Mouse (Mus musculus): ENCODE measurements around the gene Patz1. TPM values are rescaled to one million over a fixed set of nuclear protein-coding genes. Genes with fewer than 3 reads are reported as not detected.

Patz1 gene
- total RNA-seq, 4 experiments from 2014 or later, result 21.3 to 33.6 (median 25.4) TPM

DNA sequence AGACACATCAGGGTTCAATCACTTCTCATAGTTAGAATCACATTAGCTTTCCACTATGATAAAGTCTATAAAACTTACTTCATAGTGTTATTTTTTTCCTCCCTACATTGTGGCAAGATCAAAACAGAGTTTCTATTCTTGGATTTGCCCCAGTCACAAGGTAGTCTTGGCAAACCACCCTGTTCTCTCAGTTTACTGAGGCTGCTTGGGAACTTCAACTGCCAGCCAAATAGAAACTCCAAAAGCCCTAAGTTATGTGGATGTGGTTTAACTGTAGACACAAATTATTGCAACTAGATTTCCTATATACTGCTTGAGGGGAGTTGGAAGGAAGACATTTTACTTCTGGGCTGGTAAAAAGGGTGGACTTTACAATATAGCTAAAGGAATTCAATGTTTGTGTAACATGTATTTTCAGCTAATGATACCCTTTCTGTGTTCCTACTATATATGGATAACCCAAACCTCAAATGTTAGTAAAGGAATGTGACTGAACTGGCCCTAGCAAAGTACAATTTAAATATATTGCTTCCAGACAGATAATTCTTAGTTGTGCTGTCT lies 41.3 kb downstream of the Patz1 start, which contains the start of gene Pik3ip1:
Pik3ip1 (plus strand) TSS at position 511 of the 561 bp plus-strand sequence.
- peak; percentile 77 for DNase-seq (ENCODE audit: low spot score)

DNA sequence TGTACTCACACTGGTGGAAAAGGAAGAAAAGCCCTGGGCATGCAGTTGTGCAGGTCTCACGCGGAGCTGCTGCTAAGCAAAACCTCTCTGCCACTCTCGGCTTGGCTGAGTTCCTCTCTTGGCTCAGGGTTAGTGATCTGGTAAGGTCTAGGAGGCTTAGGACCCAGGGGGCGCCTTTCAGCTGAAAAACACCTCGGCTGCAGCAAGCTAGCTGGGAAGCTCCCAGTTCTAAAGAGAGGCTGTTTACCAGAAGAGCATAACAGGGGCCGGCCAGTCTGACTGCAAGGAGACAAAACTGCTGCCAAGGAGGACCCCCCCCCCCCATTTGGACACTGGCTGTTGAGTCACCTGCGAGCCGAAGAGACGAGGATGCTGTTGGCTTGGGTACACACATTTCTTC lies 41.9 kb downstream of the Patz1 start:
- DNase-seq (ENCODE audit: low spot score), result peak; percentile 90

DNA sequence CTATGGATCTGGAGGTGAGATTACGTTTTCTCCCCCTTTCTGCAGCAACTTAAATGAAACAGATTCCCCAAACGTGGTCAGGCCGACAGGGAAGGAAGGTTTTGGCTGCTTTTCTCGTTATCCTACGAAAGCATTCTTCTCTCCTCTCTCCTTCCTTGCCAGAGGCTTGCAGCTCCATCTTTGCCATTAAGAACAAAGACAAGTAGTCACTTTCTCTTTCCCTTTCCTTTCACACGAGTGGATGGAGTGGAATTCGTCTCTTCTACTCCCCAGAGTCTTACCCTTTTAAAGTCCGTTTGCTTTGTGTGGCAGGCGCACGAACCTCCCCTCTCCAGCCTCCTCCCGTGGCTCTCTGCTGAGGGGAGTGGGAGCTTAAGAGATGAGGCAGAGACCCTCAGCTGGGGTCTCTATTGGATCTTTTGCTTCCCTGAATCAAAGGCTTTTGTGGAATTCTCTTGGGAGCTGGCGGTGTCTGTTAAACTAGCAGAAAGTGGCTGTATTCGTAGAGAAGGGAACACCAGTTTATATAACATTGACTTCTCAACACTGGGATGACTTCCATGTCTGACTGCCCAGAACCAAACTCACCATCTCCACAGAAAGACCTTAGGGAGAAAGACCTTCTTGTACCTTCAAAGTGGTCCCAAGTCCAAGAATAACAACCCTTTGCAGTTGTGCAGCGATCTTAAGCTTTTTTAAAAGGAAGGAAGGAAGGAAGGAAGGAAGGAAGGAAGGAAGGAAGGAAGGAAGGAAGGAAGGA lies 42.5 kb downstream of the Patz1 start:
- no peak for DNase-seq (ENCODE audit: low spot score)

DNA sequence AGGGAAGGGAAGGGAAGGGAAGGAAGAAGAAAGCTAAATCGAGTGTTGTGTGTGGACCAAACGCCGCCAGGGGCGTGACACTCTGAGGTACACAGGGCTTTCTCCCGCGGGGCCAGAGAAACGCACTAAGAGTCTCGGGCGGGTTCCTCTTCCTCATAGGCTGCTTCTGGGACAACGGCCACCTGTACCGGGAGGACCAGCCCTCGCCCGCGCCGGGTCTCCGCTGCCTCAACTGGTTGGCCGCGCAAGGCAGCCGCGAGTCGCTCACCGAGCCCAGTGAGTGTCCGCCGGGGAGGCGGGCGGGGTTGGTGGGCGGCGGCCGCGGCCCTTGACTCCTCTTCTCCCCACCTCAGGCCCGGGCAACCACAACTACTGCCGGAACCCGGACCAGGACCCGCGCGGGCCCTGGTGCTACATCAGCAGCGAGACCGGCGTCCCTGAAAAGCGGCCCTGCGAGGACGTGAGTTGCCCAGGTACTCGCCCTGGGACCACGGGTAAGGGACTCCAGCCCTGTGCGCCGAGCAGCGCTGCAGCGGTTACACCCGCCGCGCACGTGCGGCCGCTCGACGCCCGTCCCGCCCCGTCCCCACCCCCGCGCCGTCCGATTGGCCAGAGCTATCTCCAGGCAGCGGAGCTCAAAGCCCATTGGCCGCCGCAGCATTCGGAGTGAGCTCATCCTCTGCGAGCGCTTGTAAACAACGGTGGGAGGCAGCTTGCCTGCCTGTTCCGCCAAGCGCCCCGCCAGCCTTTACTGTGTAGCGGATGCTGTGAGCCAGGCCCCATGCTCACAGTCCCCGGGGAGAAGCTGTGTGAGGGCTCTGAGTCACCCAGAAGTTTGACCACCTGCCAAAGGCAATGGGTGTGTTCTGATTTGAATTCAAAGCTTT lies 43.3 kb downstream of the Patz1 start:
- DNase-seq (ENCODE audit: low spot score), result peak; percentile 94

DNA sequence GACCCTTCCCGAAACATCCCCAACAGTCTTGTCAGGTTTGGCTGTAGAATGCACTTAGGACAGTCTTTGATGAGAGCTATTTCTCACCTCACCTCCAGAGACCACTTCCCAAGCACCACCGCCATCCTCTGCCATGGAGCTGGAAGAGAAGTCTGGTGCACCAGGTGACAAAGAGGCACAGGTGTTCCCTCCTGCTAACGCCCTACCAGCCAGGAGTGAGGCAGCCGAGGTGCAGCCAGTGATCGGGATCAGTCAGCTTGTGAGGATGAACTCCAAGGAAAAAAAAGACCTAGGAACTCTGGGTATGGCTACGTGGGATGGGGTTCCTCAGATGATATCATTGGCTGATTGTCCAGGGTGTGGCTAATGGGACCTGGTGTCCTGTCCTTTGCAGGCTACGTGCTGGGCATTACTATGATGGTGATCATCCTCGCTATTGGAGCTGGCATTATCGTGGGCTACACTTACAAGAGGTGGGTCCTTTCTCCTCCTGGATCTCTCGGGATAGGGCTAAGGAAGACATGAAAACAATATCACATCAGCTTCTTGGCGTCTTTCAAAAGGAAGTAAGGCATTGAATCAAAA lies 44.5 kb downstream of the Patz1 start:
- no peak for DNase-seq (ENCODE audit: low spot score)

DNA sequence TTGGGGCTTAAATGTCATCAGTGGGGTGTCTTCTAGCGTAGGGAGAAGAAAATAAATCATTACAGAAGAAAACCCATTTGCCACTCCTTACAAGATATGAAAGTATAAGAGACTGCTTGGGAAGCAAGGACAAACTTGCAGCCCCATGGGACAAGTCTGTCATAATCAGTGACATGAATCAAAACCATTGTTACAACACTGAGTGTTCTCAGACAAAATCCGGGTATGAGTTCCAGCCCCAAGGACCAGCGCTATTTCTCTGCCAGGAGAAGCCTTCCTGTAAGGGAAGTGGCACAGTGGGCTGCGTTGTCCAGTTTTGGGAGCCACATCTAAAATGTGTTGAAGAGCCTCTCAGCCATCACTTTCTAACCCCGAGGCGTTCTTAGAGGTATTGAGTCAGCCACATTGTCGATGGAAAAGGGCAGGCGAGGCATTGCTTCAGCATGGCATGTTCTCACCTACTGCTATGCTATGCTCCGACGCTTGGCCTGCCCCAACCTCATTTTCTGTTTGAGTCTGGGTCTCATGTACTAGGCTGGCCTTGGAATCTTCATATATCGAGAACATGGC lies 45.6 kb downstream of the Patz1 start:
- no peak for DNase-seq (ENCODE audit: low spot score)

DNA sequence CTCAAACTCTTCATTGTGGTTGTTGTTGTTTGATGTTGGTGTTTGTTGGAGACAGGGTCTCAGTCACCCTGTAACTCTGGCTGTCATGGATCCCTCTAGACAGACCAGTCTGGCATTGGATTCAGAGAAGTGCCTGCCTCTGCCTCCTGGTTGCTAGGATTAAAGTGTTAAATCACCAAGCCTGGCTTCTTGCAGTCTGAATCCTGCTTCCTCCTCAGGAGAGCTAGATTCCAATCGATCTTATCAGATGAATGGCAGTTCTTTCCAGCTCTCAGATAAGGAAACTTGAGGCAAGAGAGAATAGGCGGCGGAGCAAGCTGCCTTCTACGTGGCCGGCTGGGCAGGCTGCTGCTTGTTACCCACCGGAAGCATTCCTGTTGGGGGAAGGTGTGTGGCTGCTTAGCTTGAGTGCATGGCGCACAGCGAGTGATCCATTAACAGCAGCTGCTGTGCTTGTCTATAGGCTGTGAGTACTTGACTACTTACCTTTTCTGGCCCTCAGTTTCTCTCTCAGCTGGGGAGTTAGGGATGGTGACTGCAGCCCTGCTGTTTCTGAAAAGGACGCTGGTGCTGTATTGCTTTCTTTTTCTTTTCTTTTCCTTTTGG lies 46.1 kb downstream of the Patz1 start:
- no peak for DNase-seq (ENCODE audit: low spot score)

DNA sequence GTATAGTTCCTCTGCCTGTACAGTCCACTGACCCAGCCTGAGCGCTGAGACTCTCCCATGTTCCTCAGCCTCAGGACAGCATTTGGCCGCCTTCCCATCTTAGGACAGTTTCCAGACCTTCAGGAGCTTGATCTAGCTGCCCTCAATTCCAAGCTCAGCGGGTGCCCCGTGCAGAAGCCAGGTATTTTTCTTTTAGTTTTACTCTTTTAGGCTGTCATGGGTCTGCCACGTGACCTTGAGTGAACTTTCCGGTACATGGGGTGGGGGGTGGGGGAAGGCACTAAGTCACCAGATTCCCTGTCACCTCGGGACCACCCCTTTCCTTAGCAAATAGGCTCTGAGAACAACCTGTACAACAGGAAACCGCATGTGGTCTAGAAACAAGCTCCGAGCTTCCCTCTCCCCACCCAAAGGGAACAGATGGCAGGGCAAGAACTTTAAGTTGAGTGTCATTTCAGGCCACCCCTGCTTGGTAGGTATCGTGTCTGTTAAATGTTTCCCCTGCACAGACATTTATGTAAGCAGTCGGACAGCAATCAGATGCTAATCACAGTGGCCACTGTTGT lies 47.1 kb downstream of the Patz1 start:
- DNase-seq (ENCODE audit: low spot score), result peak; percentile 69

DNA sequence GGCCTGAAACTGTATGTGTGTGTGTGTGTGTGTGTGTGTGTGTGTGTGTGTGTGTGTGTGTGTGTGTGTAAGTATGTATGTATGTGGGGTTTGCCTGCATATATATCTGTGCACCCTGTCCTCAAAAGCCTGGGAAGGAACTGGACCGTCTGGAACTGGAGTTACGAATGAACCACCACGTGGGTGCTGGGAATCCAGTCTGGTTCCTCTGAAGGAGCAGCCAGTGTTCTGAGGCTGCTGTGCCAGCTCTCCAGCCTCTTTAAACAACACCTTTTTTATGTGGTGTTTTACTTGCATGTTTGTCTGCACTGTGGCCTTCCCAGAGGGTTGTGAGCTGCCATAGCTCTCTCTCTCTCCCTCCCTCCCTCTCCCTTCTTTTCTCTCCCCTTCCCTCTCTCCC lies 47.9 kb downstream of the Patz1 start:
- no peak for DNase-seq (ENCODE audit: low spot score)

DNA sequence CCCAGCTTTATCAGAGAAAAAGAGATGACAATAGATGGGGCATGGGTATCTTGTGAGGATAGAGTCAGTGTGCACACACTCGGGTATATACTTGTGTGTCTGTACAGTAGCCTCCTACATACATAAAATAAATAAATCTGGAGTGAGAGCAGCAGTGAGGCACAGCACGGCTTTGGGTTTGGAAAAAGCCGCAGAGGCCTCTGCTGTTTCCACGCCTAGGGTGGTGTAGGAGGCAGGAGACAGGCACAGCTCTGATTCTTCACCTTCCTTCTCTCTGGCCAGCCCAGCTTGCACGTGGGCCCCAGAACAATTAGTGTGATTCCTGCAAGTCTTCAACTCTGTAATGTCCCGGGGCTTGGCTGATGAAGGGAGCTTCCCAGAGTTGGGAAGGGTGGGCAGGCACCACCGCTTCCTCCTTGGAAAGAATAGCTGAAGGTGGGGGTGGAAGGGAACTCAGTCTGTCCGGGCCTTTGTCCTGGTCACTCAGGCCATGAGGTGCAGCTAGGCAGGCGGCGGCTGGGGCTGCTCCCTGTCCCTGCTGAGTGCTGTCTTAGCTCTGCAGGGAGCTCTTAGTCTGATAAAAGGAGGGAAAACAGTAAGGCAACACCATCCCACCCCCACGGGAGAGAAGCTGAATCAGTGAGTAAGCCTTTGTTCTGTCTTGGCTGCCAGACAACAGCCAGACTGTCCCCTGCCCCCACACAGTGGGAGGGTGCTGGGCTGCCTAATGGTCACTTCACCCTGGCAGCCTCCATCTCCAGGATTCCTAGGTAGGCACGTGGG lies 48.7 kb downstream of the Patz1 start:
- no peak for DNase-seq (ENCODE audit: low spot score)

DNA sequence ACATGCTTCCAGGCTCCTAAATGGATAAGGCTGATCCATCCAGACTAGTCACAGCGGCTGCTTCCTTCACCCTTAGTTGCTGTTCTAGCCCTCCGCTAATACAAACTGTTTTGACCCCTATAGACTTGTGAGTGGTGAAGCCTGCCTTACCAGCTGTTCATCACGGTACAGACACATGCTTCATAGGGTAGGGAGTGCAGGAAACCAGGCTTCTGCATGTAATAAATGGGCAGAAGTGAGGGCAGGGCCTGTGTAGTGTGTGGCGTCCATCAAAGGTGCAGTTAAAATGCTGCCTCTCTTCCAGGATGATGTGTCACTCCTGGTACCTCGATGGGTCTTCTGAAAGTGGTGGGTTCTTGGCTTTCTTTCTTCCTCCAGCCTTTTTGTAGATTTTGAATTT lies 49.3 kb downstream of the Patz1 start:
- no peak for DNase-seq (ENCODE audit: low spot score)

DNA sequence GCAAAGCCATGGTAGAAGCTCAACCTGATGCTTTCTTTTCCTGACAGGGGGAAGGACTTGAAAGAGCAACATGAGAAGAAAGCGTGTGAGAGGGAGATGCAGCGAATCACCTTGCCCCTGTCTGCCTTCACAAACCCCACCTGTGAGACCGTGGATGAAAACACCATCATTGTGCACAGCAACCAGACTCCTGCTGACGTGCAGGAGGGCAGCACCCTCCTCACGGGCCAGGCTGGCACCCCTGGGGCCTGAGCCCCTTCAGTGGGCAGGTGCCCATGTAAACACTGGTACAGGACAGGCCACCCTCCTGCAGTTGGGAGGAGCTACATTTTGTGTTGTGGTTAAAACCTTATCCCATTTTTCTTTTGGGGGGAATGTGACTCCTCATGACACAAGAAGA lies 52.8 kb downstream of the Patz1 start:
- DNase-seq (ENCODE audit: low spot score), result no peak

DNA sequence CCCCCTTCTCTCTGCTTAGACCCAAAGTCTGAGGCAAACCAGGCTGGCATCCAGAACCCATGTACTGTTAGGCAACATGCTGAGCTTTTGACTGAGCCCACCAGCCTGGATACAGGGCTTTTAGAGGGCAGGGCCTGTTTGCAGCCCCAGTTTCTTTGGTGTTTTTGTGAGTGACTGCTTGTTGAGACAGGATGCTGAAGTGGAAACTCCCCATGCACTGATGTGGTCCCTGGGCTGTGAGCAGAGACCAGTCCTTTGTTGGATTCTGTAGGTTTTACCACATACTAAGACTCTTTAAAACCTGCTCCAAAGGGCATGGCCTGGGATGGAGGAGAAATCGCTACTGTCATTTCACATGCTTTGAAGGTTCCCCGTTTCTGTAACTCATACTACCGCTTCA lies 56.2 kb downstream of the Patz1 start:
- no peak for DNase-seq (ENCODE audit: low spot score)

DNA sequence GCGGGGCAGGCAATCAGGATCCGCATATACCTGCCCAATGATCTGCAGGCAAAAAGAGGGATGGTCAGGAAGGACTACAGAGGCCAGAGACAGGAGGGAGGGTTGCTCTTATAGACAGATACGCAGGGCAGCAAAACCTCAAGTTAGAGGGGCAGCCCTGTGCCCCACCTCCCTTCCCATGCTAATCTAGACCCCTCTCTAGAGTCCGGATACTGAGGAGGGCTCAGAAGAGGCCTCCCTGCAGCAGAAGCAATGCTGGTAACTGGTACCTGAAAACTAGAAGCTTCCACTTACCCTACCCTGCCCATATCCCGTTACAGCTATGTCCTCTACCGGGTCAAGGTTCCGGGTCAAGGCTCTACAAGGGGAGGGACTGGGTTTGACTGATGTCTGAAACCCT lies 57.7 kb downstream of the Patz1 start:
- no peak for DNase-seq (ENCODE audit: low spot score)

DNA sequence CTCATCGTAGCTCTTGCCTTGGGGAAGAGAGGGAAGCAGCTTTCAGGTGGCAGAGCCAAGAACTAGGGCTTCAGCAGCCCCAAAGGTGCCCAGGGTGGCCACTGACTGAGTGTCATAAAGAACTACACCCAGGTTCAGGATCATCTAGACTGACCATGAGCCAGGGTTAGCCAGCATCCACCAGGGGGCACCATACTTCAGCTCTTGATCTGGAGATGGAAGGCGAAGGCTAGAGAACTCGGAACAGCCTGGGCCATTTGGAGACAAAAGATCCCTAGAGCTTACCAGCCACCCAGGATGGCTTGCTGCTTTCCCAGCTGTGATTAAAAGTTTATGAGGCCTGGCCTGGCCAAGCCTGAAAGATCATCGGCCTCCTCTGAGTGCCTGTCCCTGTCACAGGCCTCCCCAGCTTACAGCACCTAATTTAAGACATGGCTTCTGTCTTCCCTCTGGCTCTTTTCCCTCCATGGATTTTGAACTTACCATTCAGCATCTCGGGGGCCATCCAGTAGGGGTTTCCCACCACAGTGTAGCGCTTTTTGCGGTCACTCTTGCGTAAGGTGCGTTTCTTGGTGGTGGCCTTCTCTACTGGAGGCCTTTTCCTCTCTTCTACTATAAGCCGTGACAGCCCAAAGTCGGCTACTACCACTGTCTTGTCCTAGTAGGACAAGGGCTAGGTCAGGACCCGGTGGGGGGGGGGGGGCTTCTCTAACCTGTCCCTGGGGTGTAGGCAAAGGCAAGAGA lies 58.6 kb downstream of the Patz1 start:
- DNase-seq (ENCODE audit: low spot score), result peak; percentile 85

DNA sequence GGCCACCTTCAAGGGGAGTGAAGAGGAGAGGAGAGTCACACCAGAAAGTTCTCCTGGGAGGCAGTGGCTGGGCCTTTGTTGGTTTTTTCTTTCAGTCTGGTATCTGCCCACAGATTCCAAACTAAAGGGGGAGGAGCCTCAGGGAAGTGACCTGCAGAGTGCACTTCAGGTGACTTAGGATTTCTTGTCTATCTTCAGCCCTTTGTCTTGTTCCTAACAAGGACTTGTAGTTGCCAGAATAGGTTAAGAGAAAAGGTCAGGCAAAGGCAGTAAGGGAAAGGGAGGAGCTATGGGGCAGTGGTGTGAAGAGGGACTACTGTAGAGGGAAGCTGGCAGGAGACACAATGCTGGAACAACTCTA lies 59.1 kb downstream of the Patz1 start:
- no peak for DNase-seq (ENCODE audit: low spot score)

DNA sequence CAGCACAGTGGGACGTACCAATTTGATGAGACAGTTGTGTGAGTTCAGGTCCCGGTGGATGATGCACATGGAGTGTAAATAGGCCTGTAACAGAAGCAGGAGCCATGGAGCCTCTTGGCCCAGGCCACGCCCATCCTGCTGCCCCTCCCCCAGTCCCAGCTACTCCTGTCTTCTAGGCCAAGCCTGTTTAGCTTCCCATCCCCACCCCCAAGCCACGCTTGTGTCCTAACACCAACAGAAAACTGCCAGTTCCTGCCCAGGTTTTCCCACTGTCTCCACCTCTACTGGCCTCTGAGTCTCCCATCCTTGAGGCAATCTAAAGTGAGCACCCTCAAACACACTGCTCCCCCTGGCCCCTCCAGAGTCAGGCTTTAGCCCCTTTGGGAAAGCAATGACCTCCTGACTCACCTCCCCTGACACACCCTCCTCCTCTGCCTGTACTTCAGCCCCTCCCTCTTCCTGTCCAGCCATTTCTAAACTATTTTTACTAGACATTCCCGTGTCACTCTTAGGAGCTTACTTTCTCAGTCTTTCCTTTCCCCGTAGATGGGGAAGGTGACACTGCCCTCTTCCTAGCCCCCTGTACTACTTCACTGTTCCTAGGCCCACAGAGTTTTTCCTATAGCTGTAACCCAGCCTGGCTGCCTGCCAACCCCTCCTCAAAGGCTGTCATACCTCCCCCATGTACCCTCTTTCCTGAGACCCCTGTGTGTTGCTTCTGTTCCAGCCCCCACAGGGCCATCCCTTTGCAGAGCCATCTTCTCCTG lies 60.1 kb downstream of the Patz1 start:
- DNase-seq (ENCODE audit: low spot score), result no peak

DNA sequence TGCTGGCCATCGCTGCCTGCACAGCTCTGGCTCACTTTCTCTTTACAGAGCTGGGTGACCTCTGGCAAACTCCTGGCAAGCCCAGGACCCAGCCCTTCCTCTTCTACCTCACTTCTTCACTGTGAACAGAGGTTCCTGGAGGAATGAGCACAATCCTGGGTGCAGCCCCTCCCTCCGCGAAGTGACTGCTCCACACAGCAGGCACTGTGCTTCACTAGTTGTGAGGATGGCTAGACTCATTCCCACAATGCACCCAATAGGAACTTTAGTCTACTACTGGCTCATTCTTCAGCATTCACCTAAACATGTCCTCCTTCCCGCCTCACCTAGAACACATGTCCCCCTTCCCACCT lies 60.6 kb downstream of the Patz1 start:
- DNase-seq (ENCODE audit: low spot score), result no peak

DNA sequence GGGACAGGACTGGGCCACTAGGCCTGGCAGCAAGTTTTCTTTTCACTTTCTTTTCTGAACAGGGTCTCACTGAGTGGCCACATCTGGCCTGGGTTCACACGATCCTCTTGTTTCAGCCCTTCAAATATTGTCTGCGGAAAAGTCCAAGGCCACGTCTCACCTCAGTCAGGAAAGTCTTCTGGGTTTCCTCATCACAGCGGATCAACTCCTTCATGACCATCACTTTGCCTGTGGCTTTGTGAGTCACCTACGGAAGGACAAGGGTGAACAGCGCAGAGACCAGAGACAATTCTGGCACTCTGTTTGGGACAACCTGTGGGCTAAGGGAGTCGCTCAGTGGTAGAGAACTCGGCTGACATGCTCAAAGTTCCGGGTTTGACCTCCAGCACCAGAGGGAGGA lies 63.5 kb downstream of the Patz1 start:
- DNase-seq (ENCODE audit: low spot score), result no peak

All from heart, adult 8-10 months (tissue).